Mouse (Mus musculus): ENCODE measurements around the gene Tmem107. TPM values are rescaled to one million over a fixed set of nuclear protein-coding genes. Genes with fewer than 3 reads are reported as not detected.
"Not testable (repeated sequence)": the region's sequence is repeated elsewhere in the genome, so short reads cannot be mapped to it uniquely, and the experiment has no call there.

Gene Tmem107
- polyA plus RNA-seq, 1 experiment from 2014 or later, result 61.0 TPM

DNA sequence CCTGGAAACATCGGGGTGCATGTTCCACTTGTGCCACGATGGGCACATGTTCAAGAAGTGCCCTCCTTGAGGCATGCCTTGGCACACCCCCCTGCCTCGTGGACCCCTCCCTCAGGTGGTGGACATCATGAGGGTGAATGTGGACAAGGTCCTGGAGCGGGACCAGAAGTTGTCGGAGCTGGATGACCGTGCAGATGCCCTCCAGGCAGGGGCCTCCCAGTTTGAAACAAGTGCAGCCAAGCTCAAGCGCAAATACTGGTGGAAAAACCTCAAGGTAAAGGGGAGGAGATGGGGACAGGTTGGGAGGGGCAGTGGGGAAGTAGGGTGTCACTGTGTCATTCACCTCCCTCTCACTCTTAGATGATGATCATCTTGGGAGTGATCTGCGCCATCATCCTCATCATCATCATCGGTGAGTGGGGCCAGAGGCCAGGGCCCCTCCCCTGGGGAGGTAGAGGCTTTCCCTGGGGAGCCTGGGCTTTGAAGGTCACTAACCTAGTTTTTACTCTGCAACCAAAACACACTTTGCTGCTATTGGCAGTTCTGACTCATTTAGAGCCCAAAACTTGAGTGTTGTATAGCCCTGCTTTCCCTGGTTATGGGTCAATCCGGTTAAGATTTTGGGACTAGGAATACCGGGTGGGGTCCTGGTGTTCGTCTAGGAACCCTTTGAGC, 19.1 kb downstream of the Tmem107 start:
- 77% methylated on average over 12 of the region's 12 CpGs for WGBS
- Histone ChIP-seq H3K27me3 (ENCODE audit: insufficient read depth, low read length) (no peaks in the 10 kb centered on the region), H3K4me1 (ENCODE audit: insufficient read depth, low read length) (peaks cover 41% of the 10 kb centered on the region), H3K4me2 (replicated peaks; ENCODE audit: low read depth, low read length) (peak overlapping the region; percentile 72), H3K27ac (ENCODE audit: low read length) (0 out of 2 replicates have a peak overlapping the region, but pooled peaks have one; percentile 3), H3K36me3 (ENCODE audit: insufficient read depth, low read length) (peaks cover 18% of the 10 kb centered on the region; the same call in 1 of the 2 replicates), H3K4me3 (ENCODE audit: low read length) (peak overlapping the region; percentile 100), H3K9ac (replicated peaks; ENCODE audit: low read length) (peak overlapping the region; percentile 99), H3K9me3 (ENCODE audit: low read length) (no peaks in the 10 kb centered on the region)
- no peak for ATAC-seq (ENCODE audit: low FRiP score, low TSS enrichment)

DNA sequence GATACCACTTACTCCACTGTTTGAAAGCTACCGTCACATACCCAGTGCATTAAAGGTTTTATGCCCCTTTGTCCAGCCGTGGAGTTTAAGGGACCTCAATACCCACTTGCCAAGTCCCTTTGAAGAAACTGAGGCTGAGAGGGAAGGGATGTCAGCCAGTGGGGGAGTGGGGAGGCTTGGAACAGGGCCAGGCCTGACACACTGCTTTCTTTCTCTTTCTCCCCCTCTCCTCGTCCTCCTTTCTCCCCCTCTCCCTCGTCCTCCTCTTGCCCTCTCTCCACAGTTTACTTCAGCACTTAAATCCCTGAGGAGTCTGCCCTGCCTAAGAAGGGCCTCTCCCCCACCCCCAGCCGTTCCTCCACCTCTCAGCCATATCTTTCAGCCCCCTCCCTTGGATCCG, 19.8 kb downstream of the Tmem107 start:
- 63% methylated on average over 6 of the region's 6 CpGs for WGBS
- 0 out of 2 replicates have a peak overlapping the region, but pooled peaks have one; percentile 3 for H3K27ac ChIP-seq (ENCODE audit: low read length)
- H3K27me3 ChIP-seq (ENCODE audit: insufficient read depth, low read length), result no peaks in the 10 kb centered on the region
- H3K9ac ChIP-seq (replicated peaks; ENCODE audit: low read length), result peak overlapping the region; percentile 19; the same call in 1 of the 2 replicates
- peak overlapping the region; percentile 72 for H3K4me2 ChIP-seq (replicated peaks; ENCODE audit: low read depth, low read length)
- H3K36me3 ChIP-seq (ENCODE audit: insufficient read depth, low read length), result peaks cover 18% of the 10 kb centered on the region; the same call in 1 of the 2 replicates
- H3K4me1 ChIP-seq (ENCODE audit: insufficient read depth, low read length), result peaks cover 41% of the 10 kb centered on the region
- ATAC-seq (ENCODE audit: low FRiP score, low TSS enrichment), result no peak
- H3K4me3 ChIP-seq (ENCODE audit: low read length), result 0 out of 2 replicates have a peak overlapping the region, but pooled peaks have one; percentile 9
- no peaks in the 10 kb centered on the region for H3K9me3 ChIP-seq (ENCODE audit: low read length)

DNA sequence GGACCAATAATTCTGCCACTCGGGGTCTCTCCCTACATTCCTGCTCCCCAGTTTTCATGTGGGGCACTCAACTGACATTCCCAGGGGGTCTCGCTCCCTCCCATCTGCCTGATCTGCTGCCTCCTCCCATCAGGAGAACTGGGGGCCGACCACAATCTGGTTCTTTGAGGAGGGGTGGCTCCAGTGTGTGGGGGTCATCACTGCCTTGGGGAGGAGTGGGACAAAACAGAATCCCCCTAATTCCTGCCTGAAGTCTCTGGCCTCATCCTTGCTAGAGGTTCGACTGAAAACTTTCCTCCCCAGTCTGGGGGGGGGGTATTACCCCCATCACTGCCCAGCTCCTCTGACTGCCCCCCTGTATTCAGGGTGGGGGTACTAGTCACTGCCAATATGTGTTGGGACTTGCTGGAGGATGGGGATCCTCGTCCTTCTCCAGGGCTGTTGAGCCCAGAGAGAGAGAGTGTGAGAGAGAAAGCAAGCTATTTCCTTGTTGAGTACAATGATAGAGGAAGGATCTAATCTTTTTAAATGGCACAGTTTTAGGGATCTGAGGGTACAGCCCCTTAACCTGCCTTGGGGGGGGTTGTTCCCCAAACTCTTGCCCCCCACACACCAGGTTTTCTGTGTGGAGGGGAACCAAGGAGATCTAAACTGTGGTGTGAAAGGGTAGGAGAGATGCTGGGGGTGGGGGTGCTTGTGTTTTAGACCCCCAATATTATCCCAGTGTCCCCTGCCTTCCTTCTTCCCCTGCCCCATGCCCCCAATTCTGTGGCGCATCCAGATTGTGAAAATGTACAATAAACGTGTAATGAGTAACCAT, 21.2 kb downstream of the Tmem107 start:
- Histone ChIP-seq H3K9ac (replicated peaks; ENCODE audit: low read length) (no peak overlapping the region), H3K9me3 (ENCODE audit: low read length) (no peaks in the 10 kb centered on the region), H3K4me1 (ENCODE audit: insufficient read depth, low read length) (peaks cover 47% of the 10 kb centered on the region), H3K27ac (ENCODE audit: low read length) (no peak overlapping the region), H3K27me3 (ENCODE audit: insufficient read depth, low read length) (no peaks in the 10 kb centered on the region), H3K4me3 (ENCODE audit: low read length) (no peak overlapping the region), H3K36me3 (ENCODE audit: insufficient read depth, low read length) (peaks cover 18% of the 10 kb centered on the region; the same call in 1 of the 2 replicates), H3K4me2 (replicated peaks; ENCODE audit: low read depth, low read length) (no peak overlapping the region)
- ATAC-seq (ENCODE audit: low FRiP score, low TSS enrichment), result no peak
- WGBS, result 69% methylated on average over 7 of the region's 7 CpGs

DNA sequence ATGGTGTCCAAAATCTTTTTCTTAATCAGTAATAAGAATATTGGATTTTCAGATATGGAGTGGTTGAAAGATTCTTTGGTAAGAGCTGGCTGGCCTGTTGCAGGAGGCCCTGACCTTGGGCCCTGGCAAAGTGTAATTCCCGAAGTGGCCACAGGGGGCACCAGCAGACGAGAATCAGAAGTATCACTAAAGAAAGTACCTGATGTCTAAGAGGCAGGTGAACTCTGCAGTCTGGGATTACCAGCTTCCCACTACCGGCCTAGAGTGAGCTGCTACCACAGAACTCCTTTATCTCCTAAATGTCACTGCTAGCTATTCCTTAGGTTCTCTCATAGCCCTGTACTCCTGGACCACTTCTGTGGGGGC, 21.8 kb downstream of the Tmem107 start:
- H3K4me2 ChIP-seq (replicated peaks; ENCODE audit: low read depth, low read length), result no peak overlapping the region
- no peak overlapping the region for H3K4me3 ChIP-seq (ENCODE audit: low read length)
- ATAC-seq (ENCODE audit: low FRiP score, low TSS enrichment), result no peak
- no peak overlapping the region for H3K9ac ChIP-seq (replicated peaks; ENCODE audit: low read length)
- no peaks in the 10 kb centered on the region for H3K9me3 ChIP-seq (ENCODE audit: low read length)
- peaks cover 18% of the 10 kb centered on the region; the same call in 1 of the 2 replicates for H3K36me3 ChIP-seq (ENCODE audit: insufficient read depth, low read length)
- H3K27me3 ChIP-seq (ENCODE audit: insufficient read depth, low read length), result no peaks in the 10 kb centered on the region
- 5% methylated on average over 3 of the region's 3 CpGs for WGBS
- peaks cover 45% of the 10 kb centered on the region for H3K4me1 ChIP-seq (ENCODE audit: insufficient read depth, low read length)
- H3K27ac ChIP-seq (ENCODE audit: low read length), result no peak overlapping the region

DNA sequence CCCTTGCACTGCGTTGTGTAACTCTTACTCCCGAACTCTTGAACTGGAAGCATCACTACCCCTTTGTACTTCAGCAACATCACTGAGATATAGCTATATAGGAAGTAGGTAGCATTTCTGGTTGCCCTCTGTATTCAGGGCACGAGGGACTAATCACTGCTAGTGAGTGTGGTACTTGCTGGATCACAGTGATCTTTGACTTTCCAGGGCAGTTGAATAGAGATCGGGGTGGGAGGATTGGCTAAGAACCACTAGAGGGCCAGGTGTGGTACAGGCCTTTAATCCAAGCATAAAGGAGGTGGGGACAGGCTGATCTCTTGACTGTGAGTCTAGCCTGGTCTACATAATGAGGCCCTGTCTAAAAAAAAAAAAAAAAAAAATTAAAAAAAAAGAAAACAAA, 22.3 kb downstream of the Tmem107 start:
- no peak overlapping the region for H3K27ac ChIP-seq (ENCODE audit: low read length)
- H3K4me3 ChIP-seq (ENCODE audit: low read length), result no peak overlapping the region
- ATAC-seq (ENCODE audit: low FRiP score, low TSS enrichment), result no peak
- no peaks in the 10 kb centered on the region for H3K27me3 ChIP-seq (ENCODE audit: insufficient read depth, low read length)
- peaks cover 18% of the 10 kb centered on the region; the same call in 1 of the 2 replicates for H3K36me3 ChIP-seq (ENCODE audit: insufficient read depth, low read length)
- no peak overlapping the region for H3K9ac ChIP-seq (replicated peaks; ENCODE audit: low read length)
- H3K4me1 ChIP-seq (ENCODE audit: insufficient read depth, low read length), result peaks cover 45% of the 10 kb centered on the region
- WGBS, result 90% methylated on average over 4 of the region's 4 CpGs
- H3K4me2 ChIP-seq (replicated peaks; ENCODE audit: low read depth, low read length), result no peak overlapping the region
- H3K9me3 ChIP-seq (ENCODE audit: low read length), result no peaks in the 10 kb centered on the region

DNA sequence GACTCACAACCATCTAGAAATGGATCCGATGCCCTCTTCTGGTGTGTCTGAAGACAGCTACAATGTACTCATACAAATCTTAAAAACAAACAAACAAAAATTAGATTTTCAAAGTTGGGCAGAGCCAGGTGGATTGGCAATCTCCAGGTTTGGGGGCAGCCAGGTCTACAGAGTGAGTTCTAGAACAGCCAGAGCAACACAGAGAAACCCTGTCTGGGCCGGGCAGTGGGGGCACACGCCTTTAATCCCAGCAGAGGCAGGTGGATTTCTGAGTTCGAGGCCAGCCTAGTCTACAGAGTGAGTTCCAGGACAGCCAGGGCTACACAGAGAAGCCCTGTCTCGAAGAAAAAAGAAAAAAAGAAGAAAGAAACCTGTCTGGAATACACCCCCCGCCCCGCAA, 23.2 kb downstream of the Tmem107 start:
- Histone ChIP-seq H3K36me3 (ENCODE audit: insufficient read depth, low read length) (peaks cover 18% of the 10 kb centered on the region; the same call in 1 of the 2 replicates), H3K4me1 (ENCODE audit: insufficient read depth, low read length) (peaks cover 52% of the 10 kb centered on the region)
- not testable (repeated sequence) for H3K9ac ChIP-seq (replicated peaks; ENCODE audit: low read length); H3K27ac ChIP-seq (ENCODE audit: low read length); H3K4me2 ChIP-seq (replicated peaks; ENCODE audit: low read depth, low read length); H3K4me3 ChIP-seq (ENCODE audit: low read length); H3K27me3 ChIP-seq (ENCODE audit: insufficient read depth, low read length); ATAC-seq (ENCODE audit: low FRiP score, low TSS enrichment); H3K9me3 ChIP-seq (ENCODE audit: low read length)
- WGBS, result 92% methylated on average over 7 of the region's 7 CpGs

DNA sequence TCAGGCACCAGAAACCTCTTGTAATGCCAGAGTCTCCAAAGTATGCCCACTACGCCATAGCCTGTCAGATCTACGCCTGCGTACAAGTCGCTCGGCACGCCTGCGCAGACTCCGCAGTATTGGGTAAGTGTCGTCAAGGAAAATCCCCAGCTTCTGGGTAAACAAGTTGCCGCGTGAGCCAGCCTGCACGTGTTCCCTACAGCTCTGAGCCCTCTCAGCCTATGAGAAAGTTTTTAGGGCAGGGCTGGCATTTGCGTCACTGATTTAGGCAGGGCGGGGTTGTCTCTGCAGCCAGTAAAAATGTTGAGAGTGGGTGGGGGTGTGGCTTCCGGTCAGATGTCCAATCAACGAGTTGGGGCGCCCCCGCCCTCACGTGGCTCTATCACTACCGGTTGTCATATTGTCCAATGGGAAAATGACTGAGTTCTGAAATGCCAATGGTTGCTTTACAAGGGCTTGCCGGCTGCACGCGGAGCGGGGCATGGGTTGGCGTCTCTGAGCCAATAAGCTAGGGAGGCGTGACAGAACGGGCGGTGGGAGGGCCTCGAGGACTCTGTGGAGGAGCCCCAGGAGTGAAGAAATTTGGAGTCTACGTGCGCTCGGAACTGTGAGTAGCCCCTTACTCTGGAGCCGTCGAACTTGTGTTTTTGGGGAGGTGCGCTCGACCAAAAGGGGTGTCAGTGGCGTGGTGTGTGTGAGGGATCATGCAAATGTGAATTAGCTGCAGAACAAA, 24.3 kb downstream of the Tmem107 start, which contains the start of gene Per1:
TSS of gene Per1 (plus strand) at position 521 of the 733 bp plus-strand sequence.
- peak within 1 kb of the TSS; percentile 86 for H3K4me2 ChIP-seq (replicated peaks; ENCODE audit: low read depth, low read length)
- peaks cover 52% of the 10 kb centered on the region for H3K4me1 ChIP-seq (ENCODE audit: insufficient read depth, low read length)
- peaks cover 18% of the 10 kb centered on the region; the same call in 1 of the 2 replicates for H3K36me3 ChIP-seq (ENCODE audit: insufficient read depth, low read length)
- H3K4me3 ChIP-seq (ENCODE audit: low read length), result peak within 1 kb of the TSS; percentile 67
- H3K9ac ChIP-seq (replicated peaks; ENCODE audit: low read length), result peak within 1 kb of the TSS; percentile 69
- no peaks in the 10 kb centered on the region for H3K27me3 ChIP-seq (ENCODE audit: insufficient read depth, low read length)
- H3K27ac ChIP-seq (ENCODE audit: low read length), result peak within 1 kb of the TSS; percentile 93
- ATAC-seq (ENCODE audit: low FRiP score, low TSS enrichment), result peak; percentile 94
- no peaks in the 10 kb centered on the region for H3K9me3 ChIP-seq (ENCODE audit: low read length)
- WGBS, result under 1% methylated on average over 37 of the region's 37 CpGs

DNA sequence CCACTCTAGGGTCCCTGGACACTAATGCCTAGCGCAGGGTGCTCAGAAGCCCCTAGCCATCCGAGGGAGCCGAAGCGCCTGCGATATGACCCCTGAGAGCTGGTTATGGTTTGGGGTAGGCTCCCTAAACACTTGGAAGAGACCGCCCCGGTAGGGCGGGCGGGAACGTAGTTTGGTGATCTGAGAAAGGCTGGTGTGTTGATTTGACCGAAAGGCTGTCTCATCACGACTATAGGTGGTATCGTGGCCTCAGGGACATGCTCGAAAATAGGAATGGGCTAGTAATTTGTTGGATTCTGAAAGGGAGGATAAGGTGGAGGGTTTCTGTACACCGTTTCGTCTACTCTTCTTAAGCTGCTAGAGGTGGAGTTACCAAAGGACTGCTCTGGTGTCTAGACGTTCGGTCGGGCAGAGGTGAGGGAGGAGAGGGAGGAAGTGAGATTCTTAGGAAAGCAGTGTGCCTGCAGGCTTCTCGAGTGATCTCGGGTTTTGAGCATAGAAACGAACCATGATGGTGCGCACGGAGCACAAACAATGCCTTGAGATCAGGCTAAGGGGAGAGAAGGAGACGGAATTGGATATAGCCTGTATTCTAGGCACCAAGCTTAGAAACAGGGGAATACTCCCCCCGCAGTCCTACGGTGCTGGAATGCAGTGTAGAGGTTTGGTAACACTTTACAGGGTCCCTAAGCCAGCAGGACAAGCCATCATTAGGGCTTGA, 25.1 kb downstream of the Tmem107 start:
- Histone ChIP-seq H3K27ac (ENCODE audit: low read length) (peak overlapping the region; percentile 89), H3K4me2 (replicated peaks; ENCODE audit: low read depth, low read length) (peak overlapping the region; percentile 86), H3K4me3 (ENCODE audit: low read length) (peak overlapping the region; percentile 67), H3K27me3 (ENCODE audit: insufficient read depth, low read length) (no peaks in the 10 kb centered on the region), H3K4me1 (ENCODE audit: insufficient read depth, low read length) (peaks cover 52% of the 10 kb centered on the region), H3K36me3 (ENCODE audit: insufficient read depth, low read length) (peaks cover 13% of the 10 kb centered on the region; the same call in 1 of the 2 replicates), H3K9me3 (ENCODE audit: low read length) (no peaks in the 10 kb centered on the region), H3K9ac (replicated peaks; ENCODE audit: low read length) (peak overlapping the region; percentile 69)
- under 1% methylated on average over 27 of the region's 27 CpGs for WGBS
- no peak for ATAC-seq (ENCODE audit: low FRiP score, low TSS enrichment)
